Mouse (Mus musculus): ENCODE data around the gene Cfap57. TPM values are rescaled to one million over a fixed set of nuclear protein-coding genes. Genes with fewer than 3 reads are reported as not detected.
"Not testable (repeated sequence)": the region's sequence is repeated elsewhere in the genome, so short reads cannot be mapped to it uniquely, and the experiment has no call there.

Cfap57 gene
- polyA plus RNA-seq, 1 experiment from 2014 or later = 0.22 TPM

DNA sequence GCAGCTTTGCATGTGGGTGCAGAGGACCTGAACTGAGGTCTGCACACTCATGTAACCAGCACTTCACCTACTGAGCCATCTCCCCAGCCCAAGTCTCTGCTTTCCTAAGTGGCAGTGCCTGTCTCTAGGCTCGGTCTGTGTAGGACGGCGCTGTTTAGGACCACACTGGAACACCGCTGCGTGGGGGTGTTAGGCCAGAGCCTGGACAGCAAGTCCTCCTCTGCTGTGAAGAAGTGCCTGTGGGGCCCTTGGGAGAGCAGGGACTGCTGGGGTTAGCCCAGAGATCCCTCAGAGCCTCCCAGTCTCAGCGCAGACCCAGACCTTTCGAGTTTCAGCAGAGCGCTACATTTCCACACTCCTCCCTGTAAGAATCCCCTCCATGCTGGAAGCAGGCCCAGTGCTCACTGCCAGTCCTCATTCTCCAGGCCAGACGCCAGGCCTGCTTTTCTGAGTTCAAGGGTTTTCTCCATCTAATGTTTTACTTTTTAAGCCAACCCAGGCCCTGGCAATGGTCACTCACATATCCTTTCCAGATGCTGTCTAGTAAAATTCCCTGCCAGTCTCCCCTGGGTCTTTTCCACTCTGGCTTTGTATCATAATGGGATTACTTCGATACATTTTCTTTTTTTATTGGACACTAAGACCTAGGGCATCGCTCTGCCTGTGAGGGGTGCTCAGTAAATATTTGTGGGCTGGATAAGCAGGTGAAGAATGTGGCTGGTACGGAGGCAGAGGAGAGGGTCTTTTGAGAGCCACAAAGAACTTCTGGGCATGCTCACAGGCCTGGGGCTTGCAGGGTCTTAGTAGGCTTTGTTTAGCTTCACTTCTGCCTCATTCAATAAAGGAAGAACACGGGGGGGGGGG, 56.3 kb downstream of the Cfap57 start:
- Histone ChIP-seq H3K4me1 (ENCODE audit: control insufficient read depth in 2 of 2, insufficient read depth in 2 of 2, low read length in 2 of 2) (no peaks in the 10 kb centered on the region), H3K36me3 (ENCODE audit: control insufficient read depth, insufficient read depth, low read length) (no peaks in the 10 kb centered on the region), H3K4me2 (ENCODE audit: low read length) (no peak overlapping the region), H3K9ac (ENCODE audit: low read length) (no peak overlapping the region), H3K27me3 (ENCODE audit: control insufficient read depth, insufficient read depth, low read length) (peaks cover 4% of the 10 kb centered on the region; the same call in 1 of the 2 replicates), H3K27ac (replicated peaks in 1 of 2; ENCODE audit: control insufficient read depth in 1 of 2, insufficient read depth in 1 of 2, low read depth in 2 of 2, low read length in 2 of 2) (no peak overlapping the region), H3K4me3 (ENCODE audit: control insufficient read depth in 1 of 2, insufficient read depth in 1 of 2, low read depth in 1 of 2, low read length in 2 of 2) (no peak overlapping the region), H3K9me3 (ENCODE audit: control insufficient read depth, low read length) (no peaks in the 10 kb centered on the region; the same call in 1 of the 2 replicates)
- ATAC-seq (ENCODE audit: insufficient number of reproducible peaks, insufficient read depth, low FRiP score, low read depth) = peak; percentile 32; the same call in 1 of the 2 replicates
- WGBS = 72% methylated on average over 13 of the region's 13 CpGs

DNA sequence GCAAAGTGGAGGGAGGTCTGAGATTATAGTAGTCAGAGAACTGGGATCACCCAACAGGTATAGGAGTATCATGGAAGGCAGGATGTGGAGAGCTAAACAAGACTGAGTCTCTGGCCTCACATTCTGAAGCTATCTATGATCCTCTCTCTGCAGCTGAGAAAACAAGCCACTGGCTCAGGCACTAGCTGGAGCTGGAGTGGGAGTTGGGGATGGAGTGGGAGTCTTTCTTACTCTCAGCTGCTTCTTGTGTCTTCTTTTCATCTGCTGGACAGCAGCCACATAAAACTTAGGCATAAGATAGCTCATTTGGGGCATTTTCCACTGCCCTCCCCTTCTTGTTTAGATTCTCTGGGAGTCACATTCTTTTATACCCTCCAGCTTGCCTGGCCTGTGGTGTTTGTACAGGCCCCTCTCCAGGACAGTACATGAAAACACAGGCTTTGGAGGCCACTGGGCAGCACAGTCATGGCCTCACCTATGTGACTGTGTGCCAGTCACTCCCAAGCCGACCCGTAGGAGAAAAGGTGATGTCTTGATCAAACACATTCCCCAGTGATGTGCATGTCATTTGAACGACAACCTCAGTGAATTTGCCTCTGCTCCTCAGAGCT, 67.4 kb downstream of the Cfap57 start:
- WGBS = 66% methylated on average over 3 of the region's 3 CpGs
- H3K9ac ChIP-seq (ENCODE audit: low read length) = no peak overlapping the region
- H3K4me2 ChIP-seq (ENCODE audit: low read length) = no peak overlapping the region

DNA sequence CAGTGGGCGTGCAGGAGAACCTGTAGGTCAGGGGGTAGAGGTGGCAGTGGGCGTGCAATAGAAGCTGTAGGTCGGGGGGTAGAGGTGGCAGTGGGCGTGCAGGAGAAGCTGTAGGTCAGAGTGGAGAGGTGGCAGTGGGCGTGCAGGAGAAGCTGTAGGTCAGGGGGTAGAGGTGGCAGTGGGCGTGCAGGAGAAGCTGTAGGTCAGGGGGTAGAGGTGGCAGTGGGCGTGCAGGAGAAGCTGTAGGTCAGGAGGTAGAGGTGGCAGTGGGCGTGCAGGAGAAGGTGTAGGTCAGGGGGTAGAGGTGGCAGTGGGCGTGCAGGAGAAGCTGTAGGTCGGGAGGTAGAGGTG, 72.5 kb downstream of the Cfap57 start:
- H3K27ac ChIP-seq (replicated peaks in 1 of 2; ENCODE audit: control insufficient read depth in 1 of 2, insufficient read depth in 1 of 2, low read depth in 2 of 2, low read length in 2 of 2); H3K9me3 ChIP-seq (ENCODE audit: control insufficient read depth, low read length); ATAC-seq (ENCODE audit: insufficient number of reproducible peaks, insufficient read depth, low FRiP score, low read depth); H3K9ac ChIP-seq (ENCODE audit: low read length); H3K36me3 ChIP-seq (ENCODE audit: control insufficient read depth, insufficient read depth, low read length); H3K4me2 ChIP-seq (ENCODE audit: low read length); H3K4me3 ChIP-seq (ENCODE audit: control insufficient read depth in 1 of 2, insufficient read depth in 1 of 2, low read depth in 1 of 2, low read length in 2 of 2); H3K27me3 ChIP-seq (ENCODE audit: control insufficient read depth, insufficient read depth, low read length); H3K4me1 ChIP-seq (ENCODE audit: control insufficient read depth in 2 of 2, insufficient read depth in 2 of 2, low read length in 2 of 2): not testable (repeated sequence)
- WGBS = 78% methylated on average over 10 of the region's 10 CpGs

More for the DNA sequence above, 67.4 kb downstream of the Cfap57 start:
- no peak overlapping the region for H3K4me3 ChIP-seq (ENCODE audit: control insufficient read depth in 1 of 2, insufficient read depth in 1 of 2, low read depth in 1 of 2, low read length in 2 of 2)
- no peaks in the 10 kb centered on the region for H3K27me3 ChIP-seq (ENCODE audit: control insufficient read depth, insufficient read depth, low read length)
- no peaks in the 10 kb centered on the region for H3K9me3 ChIP-seq (ENCODE audit: control insufficient read depth, low read length)
- 0 out of 2 replicates have a peak, but pooled peaks have one; percentile 31 for ATAC-seq (ENCODE audit: insufficient number of reproducible peaks, insufficient read depth, low FRiP score, low read depth)
- no peak overlapping the region for H3K27ac ChIP-seq (replicated peaks in 1 of 2; ENCODE audit: control insufficient read depth in 1 of 2, insufficient read depth in 1 of 2, low read depth in 2 of 2, low read length in 2 of 2)
- no peaks in the 10 kb centered on the region for H3K36me3 ChIP-seq (ENCODE audit: control insufficient read depth, insufficient read depth, low read length)
- no peaks in the 10 kb centered on the region for H3K4me1 ChIP-seq (ENCODE audit: control insufficient read depth in 2 of 2, insufficient read depth in 2 of 2, low read length in 2 of 2)

DNA sequence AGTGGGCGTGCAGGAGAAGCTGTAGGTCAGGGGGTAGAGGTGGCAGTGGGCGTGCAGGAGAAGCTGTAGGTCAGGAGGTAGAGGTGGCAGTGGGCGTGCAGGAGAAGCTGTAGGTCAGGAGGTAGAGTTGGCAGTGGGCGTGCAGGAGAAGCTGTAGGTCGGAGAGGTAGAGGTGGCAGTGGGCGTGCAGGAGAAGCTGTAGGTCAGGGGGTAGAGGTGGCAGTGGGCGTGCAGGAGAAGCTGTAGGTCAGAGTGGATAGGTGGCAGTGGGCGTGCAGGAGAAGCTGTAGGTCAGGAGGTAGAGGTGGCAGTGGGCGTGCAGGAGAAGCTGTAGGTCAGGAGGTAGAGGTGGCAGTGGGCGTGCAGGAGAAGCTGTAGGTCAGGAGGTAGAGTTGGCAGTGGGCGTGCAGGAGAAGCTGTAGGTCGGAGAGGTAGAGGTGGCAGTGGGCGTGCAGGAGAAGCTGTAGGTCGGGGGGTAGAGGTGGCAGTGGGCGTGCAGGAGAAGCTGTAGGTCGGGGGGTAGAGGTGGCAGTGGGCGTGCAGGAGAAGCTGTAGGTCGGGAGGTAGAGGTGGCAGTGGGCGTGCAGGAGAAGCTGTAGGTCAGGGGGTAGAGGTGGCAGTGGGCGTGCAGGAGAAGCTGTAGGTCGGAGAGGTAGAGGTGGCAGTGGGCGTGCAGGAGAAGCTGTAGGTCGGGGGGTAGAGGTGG, 73.0 kb downstream of the Cfap57 start:
- not testable (repeated sequence) for H3K9me3 ChIP-seq (ENCODE audit: control insufficient read depth, low read length); H3K4me3 ChIP-seq (ENCODE audit: control insufficient read depth in 1 of 2, insufficient read depth in 1 of 2, low read depth in 1 of 2, low read length in 2 of 2); H3K27me3 ChIP-seq (ENCODE audit: control insufficient read depth, insufficient read depth, low read length); H3K4me2 ChIP-seq (ENCODE audit: low read length); H3K4me1 ChIP-seq (ENCODE audit: control insufficient read depth in 2 of 2, insufficient read depth in 2 of 2, low read length in 2 of 2); ATAC-seq (ENCODE audit: insufficient number of reproducible peaks, insufficient read depth, low FRiP score, low read depth); H3K27ac ChIP-seq (replicated peaks in 1 of 2; ENCODE audit: control insufficient read depth in 1 of 2, insufficient read depth in 1 of 2, low read depth in 2 of 2, low read length in 2 of 2); H3K36me3 ChIP-seq (ENCODE audit: control insufficient read depth, insufficient read depth, low read length); H3K9ac ChIP-seq (ENCODE audit: low read length)
- 85% methylated on average over 22 of the region's 23 CpGs for WGBS

DNA sequence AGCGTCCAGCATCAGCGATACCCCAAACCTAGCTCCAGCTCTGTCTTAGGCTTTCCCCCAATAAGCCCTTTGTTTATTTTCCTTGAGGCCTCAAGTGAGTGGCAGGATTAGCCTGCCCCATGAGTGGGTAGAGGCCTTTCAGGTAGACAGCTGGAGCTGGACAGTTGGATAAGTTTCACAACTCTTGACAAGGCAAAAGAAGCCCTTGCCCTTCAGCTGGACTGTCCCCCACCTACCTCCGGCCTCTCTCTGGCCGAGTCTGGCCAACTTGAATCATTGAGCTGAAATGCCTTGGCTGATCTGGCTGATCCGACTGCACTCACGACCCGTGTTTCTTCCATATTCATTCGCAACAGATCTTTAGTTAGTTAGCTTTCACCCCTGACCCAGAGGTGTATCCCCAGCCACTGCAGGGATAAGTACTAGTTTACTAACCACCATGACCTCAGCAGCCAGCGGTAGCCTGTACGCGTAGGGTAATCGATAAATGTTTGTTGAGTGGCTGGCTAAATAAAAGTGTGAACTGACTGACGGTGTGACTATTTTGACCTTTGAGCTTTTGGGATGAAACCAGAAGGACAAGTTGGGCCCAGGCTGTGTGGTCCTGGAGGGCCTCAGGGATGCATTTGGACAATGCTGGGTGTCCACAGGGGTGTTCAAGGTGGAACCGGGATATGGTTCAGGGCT, 76.0 kb downstream of the Cfap57 start:
- H3K36me3 ChIP-seq (ENCODE audit: control insufficient read depth, insufficient read depth, low read length) = no peaks in the 10 kb centered on the region
- H3K4me2 ChIP-seq (ENCODE audit: low read length) = no peak overlapping the region; the same call in 1 of the 2 replicates
- H3K27ac ChIP-seq (replicated peaks in 1 of 2; ENCODE audit: control insufficient read depth in 1 of 2, insufficient read depth in 1 of 2, low read depth in 2 of 2, low read length in 2 of 2) = no peak overlapping the region
- H3K4me3 ChIP-seq (ENCODE audit: control insufficient read depth in 1 of 2, insufficient read depth in 1 of 2, low read depth in 1 of 2, low read length in 2 of 2) = no peak overlapping the region
- H3K9me3 ChIP-seq (ENCODE audit: control insufficient read depth, low read length) = no peaks in the 10 kb centered on the region
- no peak for ATAC-seq (ENCODE audit: insufficient number of reproducible peaks, insufficient read depth, low FRiP score, low read depth)
- H3K4me1 ChIP-seq (ENCODE audit: control insufficient read depth in 2 of 2, insufficient read depth in 2 of 2, low read length in 2 of 2) = peaks cover 4 to 7% of the 10 kb centered on the region in 2 experiments; a peak in 1 of 4 replicates
- no peak overlapping the region for H3K9ac ChIP-seq (ENCODE audit: low read length)
- H3K27me3 ChIP-seq (ENCODE audit: control insufficient read depth, insufficient read depth, low read length) = peaks cover 6% of the 10 kb centered on the region
- 72% methylated on average over 14 of the region's 14 CpGs for WGBS

DNA sequence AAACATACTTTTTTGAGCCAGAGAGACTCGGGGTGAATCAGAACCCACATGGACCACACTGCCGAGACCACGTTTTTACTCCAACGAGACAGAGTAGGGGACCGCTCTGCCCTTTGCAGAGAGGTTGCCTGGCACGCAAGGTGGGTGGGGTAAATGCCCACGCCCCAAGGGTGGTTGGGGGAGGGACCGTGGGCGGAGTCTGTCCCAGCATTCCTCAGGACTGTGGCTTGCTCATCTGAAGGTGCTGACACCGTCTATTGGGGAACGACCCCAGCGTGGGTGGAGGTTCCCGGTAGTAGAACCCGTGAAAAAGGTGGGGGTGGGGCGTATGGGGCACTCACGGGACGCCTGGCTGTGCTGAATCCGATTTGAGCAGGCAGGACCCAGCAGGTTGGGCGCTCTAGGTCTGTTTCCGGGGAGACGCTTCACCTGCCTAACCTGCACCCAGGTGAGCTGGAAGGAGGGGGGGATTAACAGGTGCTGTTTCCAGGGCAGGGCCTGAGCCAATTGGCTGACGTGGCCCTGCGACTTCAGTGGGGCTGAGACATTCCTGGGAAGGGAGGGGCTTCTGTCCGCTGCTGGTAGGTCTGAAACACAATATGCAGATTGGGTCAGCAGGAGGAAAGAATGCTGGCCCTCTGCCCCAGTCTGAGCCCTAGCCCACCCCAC, 76.9 kb downstream of the Cfap57 start, which contains the start of gene Tmem125:
Gene Tmem125 (minus strand): TSS at position 453 of the 669 bp plus-strand sequence.
- Histone ChIP-seq H3K36me3 (ENCODE audit: control insufficient read depth, insufficient read depth, low read length) (no peaks in the 10 kb centered on the region), H3K4me1 (ENCODE audit: control insufficient read depth in 2 of 2, insufficient read depth in 2 of 2, low read length in 2 of 2) (peaks cover 4 to 7% of the 10 kb centered on the region in 2 experiments; a peak in 1 of 4 replicates), H3K4me2 (ENCODE audit: low read length) (peak within 1 kb of the TSS; percentile 78), H3K9me3 (ENCODE audit: control insufficient read depth, low read length) (no peaks in the 10 kb centered on the region), H3K27ac (replicated peaks in 1 of 2; ENCODE audit: control insufficient read depth in 1 of 2, insufficient read depth in 1 of 2, low read depth in 2 of 2, low read length in 2 of 2) (no peak within 1 kb of the TSS), H3K27me3 (ENCODE audit: control insufficient read depth, insufficient read depth, low read length) (peaks cover 6% of the 10 kb centered on the region), H3K9ac (ENCODE audit: low read length) (peak within 1 kb of the TSS; percentile 57), H3K4me3 (ENCODE audit: control insufficient read depth in 1 of 2, insufficient read depth in 1 of 2, low read depth in 1 of 2, low read length in 2 of 2) (peak within 1 kb of the TSS; percentile 36 to 40)
- ATAC-seq (ENCODE audit: insufficient number of reproducible peaks, insufficient read depth, low FRiP score, low read depth) = peak; percentile 43
- WGBS = 2% methylated on average over 22 of the region's 24 CpGs

All from heart, embryonic 14.5 days (tissue).